Mouse (Mus musculus): ENCODE measurements around the gene Cops8. TPM values are rescaled to one million over a fixed set of nuclear protein-coding genes. Genes with fewer than 3 reads are reported as not detected.

Gene Cops8
- total and polyA plus RNA-seq, 3 experiments: 86.7 to 103 TPM; not detected in 1

DNA sequence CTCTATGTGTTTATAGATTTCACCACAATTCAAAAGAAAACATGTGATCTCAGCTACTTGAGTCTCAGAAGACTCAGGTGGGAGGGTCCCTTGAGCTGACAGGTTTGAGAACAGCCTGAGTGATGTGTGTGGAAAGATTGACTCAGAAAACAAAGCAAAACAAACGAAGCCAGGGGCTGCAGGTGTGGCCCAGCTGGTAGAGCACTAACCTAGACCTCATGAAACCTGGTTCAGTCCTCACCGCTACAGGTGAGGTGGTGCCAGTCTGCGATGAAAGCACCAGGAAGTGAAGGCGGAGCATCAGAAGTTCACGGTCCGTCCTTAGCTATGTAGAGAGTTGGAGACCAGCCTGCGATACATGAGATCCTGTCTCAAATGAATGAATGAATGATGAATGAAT, 57.4 kb downstream of the Cops8 start:
- no peaks in the 10 kb centered on the region for H3K9me3 ChIP-seq (replicated peaks; ENCODE audit: insufficient read depth, low read length)
- DNase-seq (ENCODE audit: low read depth, low spot score): no peak

DNA sequence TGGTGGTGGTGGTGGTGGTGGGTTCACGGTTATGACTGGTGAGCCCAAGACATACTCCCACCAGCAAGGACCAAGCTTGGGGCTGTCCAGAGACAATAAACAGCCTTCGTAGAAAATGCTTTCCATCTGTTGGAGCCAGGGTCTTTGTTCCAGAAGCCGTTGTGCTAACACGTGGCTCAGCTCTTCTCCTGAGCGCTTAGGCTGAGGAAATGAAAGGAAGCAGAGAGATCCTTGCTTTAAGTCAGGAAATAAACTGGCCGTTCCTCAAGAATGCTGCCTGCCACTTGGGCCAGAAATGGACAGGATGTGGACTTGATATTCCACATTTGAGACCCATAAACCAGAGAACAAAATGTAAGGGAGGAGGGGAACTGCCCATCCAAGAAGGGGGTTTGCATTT, 59.7 kb downstream of the Cops8 start:
- no peak overlapping the region for H3K9ac ChIP-seq (ENCODE audit: control insufficient read depth, low read depth, low read length, poor library complexity, severe bottlenecking)
- no peak overlapping the region for H3K4me3 ChIP-seq (ENCODE audit: control insufficient read depth in 1 of 2, insufficient read depth in 1 of 2, low read depth in 2 of 2, low read length in 2 of 2)
- H3K9me3 ChIP-seq (replicated peaks; ENCODE audit: insufficient read depth, low read length): no peaks in the 10 kb centered on the region
- no peak for DNase-seq (ENCODE audit: low read depth, low spot score)
- TF ChIP-seq ZKSCAN1 (IDR thresholded peaks at IDR 0.05; ENCODE audit: low read depth, low read length) (no peak), MXI1 (IDR thresholded peaks at IDR 0.05; ENCODE audit: low read depth, low read length) (no peak), ZC3H11A (IDR thresholded peaks at IDR 0.05; ENCODE audit: low read depth, low read length) (no peak)
- no peaks in the 10 kb centered on the region for H3K27me3 ChIP-seq (ENCODE audit: control insufficient read depth in 1 of 2, insufficient read depth in 2 of 2, low read length in 2 of 2)
- H3K36me3 ChIP-seq (ENCODE audit: control insufficient read depth in 1 of 2, insufficient read depth in 2 of 2, low read length in 2 of 2): no peaks in the 10 kb centered on the region
- no peak overlapping the region for H3K27ac ChIP-seq (ENCODE audit: control insufficient read depth, low read depth, low read length)
- no peaks in the 10 kb centered on the region for H3K4me1 ChIP-seq (ENCODE audit: control insufficient read depth in 1 of 2, insufficient read depth in 2 of 2, low read length in 2 of 2)
- H3K79me2 ChIP-seq (ENCODE audit: control insufficient read depth, insufficient read depth, low read length, poor library complexity): no peaks in the 10 kb centered on the region

More for the DNA sequence above, 57.4 kb downstream of the Cops8 start:
- Histone ChIP-seq H3K4me3 (ENCODE audit: control insufficient read depth in 1 of 2, insufficient read depth in 1 of 2, low read depth in 2 of 2, low read length in 2 of 2) (no peak overlapping the region), H3K79me2 (ENCODE audit: control insufficient read depth, insufficient read depth, low read length, poor library complexity) (no peaks in the 10 kb centered on the region), H3K27ac (ENCODE audit: control insufficient read depth, low read depth, low read length) (no peak overlapping the region), H3K27me3 (ENCODE audit: control insufficient read depth in 1 of 2, insufficient read depth in 2 of 2, low read length in 2 of 2) (no peaks in the 10 kb centered on the region), H3K4me1 (ENCODE audit: control insufficient read depth in 1 of 2, insufficient read depth in 2 of 2, low read length in 2 of 2) (no peaks in the 10 kb centered on the region), H3K36me3 (ENCODE audit: control insufficient read depth in 1 of 2, insufficient read depth in 2 of 2, low read length in 2 of 2) (no peaks in the 10 kb centered on the region), H3K9ac (ENCODE audit: control insufficient read depth, low read depth, low read length, poor library complexity, severe bottlenecking) (no peak overlapping the region)
- TF ChIP-seq ZKSCAN1 (IDR thresholded peaks at IDR 0.05; ENCODE audit: low read depth, low read length): no peak
- TF ChIP-seq TBP (IDR thresholded peaks at IDR 0.05; ENCODE audit: low read depth, low read length): no peak
- TF ChIP-seq POLR2AphosphoS5 (IDR thresholded peaks at IDR 0.05; ENCODE audit: borderline replicate concordance, low read depth, low read length): no peak
- TF ChIP-seq UBTF (IDR thresholded peaks at IDR 0.05; ENCODE audit: borderline replicate concordance, insufficient read depth, low read depth, low read length): no peak
- no peak for TF ChIP-seq USF1 (IDR thresholded peaks at IDR 0.05; ENCODE audit: low read depth, low read length)
- TF ChIP-seq BHLHE40 (IDR thresholded peaks at IDR 0.05; ENCODE audit: borderline replicate concordance, low read depth, low read length): no peak
- TF ChIP-seq ELF1 (IDR thresholded peaks at IDR 0.05; ENCODE audit: low read depth, low read length): no peak
- no peak for TF ChIP-seq CTCF (IDR thresholded peaks at IDR 0.05 in 2 of 3, conservative IDR thresholded peaks at IDR 0.05 in 1 of 3; ENCODE audit: control insufficient read depth in 1 of 3, insufficient read depth in 1 of 3, low read depth in 2 of 3, low read length in 3 of 3, poor library complexity in 1 of 3, severe bottlenecking in 1 of 3)
- no peak for TF ChIP-seq KAT2A (conservative IDR thresholded peaks at IDR 0.05; ENCODE audit: low read depth, low read length)
- TF ChIP-seq MXI1 (IDR thresholded peaks at IDR 0.05; ENCODE audit: low read depth, low read length): no peak
- TF ChIP-seq JUND (IDR thresholded peaks at IDR 0.05; ENCODE audit: low read depth, low read length): no peak
- no peak for TF ChIP-seq MYB (IDR thresholded peaks at IDR 0.05; ENCODE audit: low read depth, low read length)
- TF ChIP-seq USF2 (IDR thresholded peaks at IDR 0.05; ENCODE audit: borderline replicate concordance in 1 of 2, insufficient read depth in 1 of 2, low read depth in 1 of 2, low read length in 2 of 2): no peak

Other genes with a start within 250 kb of the Cops8 start
- not detected in 2 replicates for gene Col6a3, start 241.0 kb downstream of the Cops8 start, total RNA-seq (2012; rRNA removed)
- not detected for gene Col6a3, start 241.0 kb downstream of the Cops8 start, polyA plus RNA-seq (2012; ENCODE audit: insufficient read depth in 1 of 2, insufficient read length in 2 of 2, low read depth in 1 of 2, low replicate concordance in 2 of 2, missing spikeins in 1 of 2)

Measured in MEL (cell line).